Comparison of ENCODE assay signal across 14 mouse cellular contexts in genomic region chr5:31253806-31254205, GRCm38 (mm10). TPM values are rescaled to one million over a fixed set of nuclear protein-coding genes. Genes with fewer than 3 reads are reported as not detected.
DNase-seq lines count a peak whose midpoint lies in the region; ATAC-seq lines count a peak whose summit lies in the region.
"Had no signal": no experiment of that assay in that cellular context is flagged by ENCODE, and none has a peak within 500 bp of the region (broad histone marks: within the 10 kb centered on the region; RNA-seq: fewer than 3 reads in every experiment).

No protein-coding gene starts in this region.

- H3K9ac ChIP-seq in midbrain, embryonic 15.5 days, result no peak overlapping the region
- peak overlapping the region; percentile 0; the same call in 1 of the 2 replicates for H3K9ac ChIP-seq in intestine, embryonic 16.5 days (ENCODE audit: low read depth, low read length)
- H3K9ac ChIP-seq: kidney, embryonic 15.5 days; liver, embryonic 15.5 days had no signal

- no peak overlapping the region for H3K4me2 ChIP-seq in midbrain, embryonic 15.5 days
- H3K4me2 ChIP-seq in intestine, embryonic 16.5 days (ENCODE audit: low read depth, low read length), result peak overlapping the region; percentile 60
- H3K4me2 ChIP-seq: kidney, embryonic 15.5 days; liver, embryonic 15.5 days had no signal

- peaks cover 49% of the 10 kb centered on the region for H3K4me1 ChIP-seq in heart, embryonic 10.5 days
- H3K4me1 ChIP-seq in midbrain, embryonic 10.5 days, result peaks cover 17% of the 10 kb centered on the region
- H3K4me1 ChIP-seq in midbrain, embryonic 15.5 days, result peaks cover 5% of the 10 kb centered on the region; the same call in 1 of the 2 replicates
- H3K4me1 ChIP-seq in intestine, embryonic 16.5 days (ENCODE audit: control insufficient read depth, insufficient read depth, low read length), result peaks cover 6% of the 10 kb centered on the region; the same call in 1 of the 2 replicates

- no peaks in the 10 kb centered on the region for H3K9me3 ChIP-seq in heart, embryonic 10.5 days
- H3K9me3 ChIP-seq in midbrain, embryonic 10.5 days (replicated peaks), result no peaks in the 10 kb centered on the region
- H3K9me3 ChIP-seq in midbrain, embryonic 15.5 days, result no peaks in the 10 kb centered on the region
- no peaks in the 10 kb centered on the region for H3K9me3 ChIP-seq in intestine, embryonic 16.5 days (ENCODE audit: control insufficient read depth, low read length)
- H3K9me3 ChIP-seq: kidney, embryonic 15.5 days; liver, embryonic 15.5 days had no signal

- H3K4me3 ChIP-seq in heart, embryonic 10.5 days, result no peak overlapping the region
- H3K4me3 ChIP-seq in midbrain, embryonic 10.5 days, result no peak overlapping the region
- H3K4me3 ChIP-seq in midbrain, embryonic 15.5 days, result no peak overlapping the region
- peak overlapping the region; percentile 6; the same call in 1 of the 2 replicates for H3K4me3 ChIP-seq in intestine, embryonic 16.5 days (ENCODE audit: low read length)
- H3K4me3 ChIP-seq: kidney, embryonic 15.5 days; liver, embryonic 15.5 days had no signal

- peaks cover 84% of the 10 kb centered on the region for H3K36me3 ChIP-seq in heart, embryonic 10.5 days
- peaks cover 92% of the 10 kb centered on the region for H3K36me3 ChIP-seq in midbrain, embryonic 10.5 days
- H3K36me3 ChIP-seq in midbrain, embryonic 15.5 days (replicated peaks), result peaks cover 35% of the 10 kb centered on the region
- 0 out of 2 replicates have a peak, but pooled peaks cover 5% of the 10 kb centered on the region for H3K36me3 ChIP-seq in intestine, embryonic 16.5 days (ENCODE audit: control insufficient read depth, insufficient read depth, low read length)

- DNase-seq in heart, embryonic 10.5 days (ENCODE audit: low spot score), result peak; percentile 77
- no peak for DNase-seq in heart, postnatal 25 days (ENCODE audit: low spot score)
- DNase-seq in midbrain, embryonic 10.5 days (ENCODE audit: low spot score), result peak; percentile 10
- no peak for DNase-seq in right cerebral cortex, postnatal 14 days
- DNase-seq in layer of hippocampus, postnatal 36 days, result no peak
- DNase-seq: cerebellum, adult 11-12 months had no signal

- H3K27ac ChIP-seq in heart, embryonic 10.5 days, result peak overlapping the region; percentile 75
- H3K27ac ChIP-seq in midbrain, embryonic 10.5 days (replicated peaks), result no peak overlapping the region
- no peak overlapping the region for H3K27ac ChIP-seq in midbrain, embryonic 15.5 days
- H3K27ac ChIP-seq in intestine, embryonic 16.5 days (ENCODE audit: low read length), result peak overlapping the region; percentile 84
- H3K27ac ChIP-seq: liver, embryonic 15.5 days had no signal

- intact Hi-C loops in heart, postnatal 25 days (cut with DNase I), result no loop called here

- WGBS in heart, embryonic 10.5 days, result 75% methylated on average over 8 of the region's 8 CpGs
- 97% methylated on average over 8 of the region's 8 CpGs for WGBS in midbrain, embryonic 10.5 days
- 94% methylated on average over 8 of the region's 8 CpGs for WGBS in midbrain, embryonic 15.5 days
- WGBS in intestine, embryonic 16.5 days, result 91% methylated on average over 8 of the region's 8 CpGs

- H3K27me3 ChIP-seq in heart, embryonic 10.5 days (ENCODE audit: insufficient read depth, poor library complexity, severe bottlenecking), result no peaks in the 10 kb centered on the region
- peaks cover 19% of the 10 kb centered on the region for H3K27me3 ChIP-seq in midbrain, embryonic 10.5 days (ENCODE audit: low read depth, poor library complexity, severe bottlenecking)
- H3K27me3 ChIP-seq in midbrain, embryonic 15.5 days (replicated peaks), result no peaks in the 10 kb centered on the region
- H3K27me3 ChIP-seq in intestine, embryonic 16.5 days (replicated peaks; ENCODE audit: control insufficient read depth, insufficient read depth, low read length), result no peaks in the 10 kb centered on the region
- H3K27me3 ChIP-seq: kidney, embryonic 15.5 days; liver, embryonic 15.5 days had no signal

- no peak for ATAC-seq in midbrain, embryonic 15.5 days (replicated peaks)
- no peak for ATAC-seq in intestine, embryonic 16.5 days
- ATAC-seq in megakaryocyte progenitor cell, adult 5-6 weeks (replicated peaks; ENCODE audit: poor library complexity), result no peak
- ATAC-seq: forebrain, embryonic 14.5 days; midbrain, embryonic 16.5 days had no signal

RNA-seq across cellular contexts. Expression of gene Krtcap3, which starts 2.3 kb away (rescaled TPM):
- 10.2 and 13.1 TPM in 2 replicates for polyA plus RNA-seq in heart, embryonic 10.5 days (2016; fragmentation: Nextera tagmentation; extraction: Ambion mirVana)
- 1 to 10 TPM; 1.3 to 1.7 TPM for total RNA-seq in heart, postnatal 25 days (2021)
- polyA plus RNA-seq in midbrain, embryonic 10.5 days (2016; fragmentation: Nextera tagmentation; extraction: Ambion mirVana), result 2.9 and 3.0 TPM in 2 replicates
- polyA plus RNA-seq in midbrain, embryonic 15.5 days (2015; fragmentation: Nextera tagmentation; extraction: Ambion mirVana), result 2.5 and 3.2 TPM in 2 replicates
- polyA plus RNA-seq in intestine, embryonic 16.5 days (2015; fragmentation: Nextera tagmentation; extraction: Ambion mirVana), result 70.1 and 71.1 TPM in 2 replicates
- total RNA-seq in megakaryocyte progenitor cell, adult 5-6 weeks (2015), result 1.3 and 2.1 TPM in 2 replicates
- total RNA-seq in megakaryocyte progenitor cell, adult 5-6 weeks (2017), result 3.4 and 4.1 TPM in 2 replicates
- 1 to 10 TPM; 3.0 to 3.7 TPM for total RNA-seq in layer of hippocampus, postnatal 36 days (2021)

RNA-seq across cellular contexts. Expression of gene Gm9970, which starts 12.8 kb away (rescaled TPM):
- polyA plus RNA-seq in heart, embryonic 10.5 days (2016; fragmentation: Nextera tagmentation; extraction: Ambion mirVana), result 0.28 TPM in 1 of 2 replicates, not detected in the other
- total RNA-seq in heart, postnatal 25 days (2021), result not detected
- polyA plus RNA-seq in midbrain, embryonic 10.5 days (2016; fragmentation: Nextera tagmentation; extraction: Ambion mirVana), result 0.23 and 0.36 TPM in 2 replicates
- 0.45 and 0.69 TPM in 2 replicates for polyA plus RNA-seq in midbrain, embryonic 15.5 days (2015; fragmentation: Nextera tagmentation; extraction: Ambion mirVana)
- 0.27 TPM in 1 of 2 replicates, not detected in the other for polyA plus RNA-seq in intestine, embryonic 16.5 days (2015; fragmentation: Nextera tagmentation; extraction: Ambion mirVana)
- total RNA-seq in megakaryocyte progenitor cell, adult 5-6 weeks (2015), result not detected in 2 replicates
- 0.25 TPM in 1 of 2 replicates, not detected in the other for total RNA-seq in megakaryocyte progenitor cell, adult 5-6 weeks (2017)
- total RNA-seq in layer of hippocampus, postnatal 36 days (2021), result not detected
- total RNA-seq: layer of hippocampus, postnatal 25 days had no signal
- polyA plus RNA-seq: liver, embryonic 15.5 days had no signal

RNA-seq across cellular contexts. Expression of gene Nrbp1, which starts 13.1 kb away (rescaled TPM):
- polyA plus RNA-seq in heart, embryonic 10.5 days (2016; fragmentation: Nextera tagmentation; extraction: Ambion mirVana), result 149 and 153 TPM in 2 replicates
- total RNA-seq in heart, postnatal 25 days (2021), result 10 to 100 TPM; 74.3 to 80.5 TPM
- polyA plus RNA-seq in midbrain, embryonic 10.5 days (2016; fragmentation: Nextera tagmentation; extraction: Ambion mirVana), result 160 and 171 TPM in 2 replicates
- polyA plus RNA-seq in midbrain, embryonic 15.5 days (2015; fragmentation: Nextera tagmentation; extraction: Ambion mirVana), result 169 and 177 TPM in 2 replicates
- 132 and 140 TPM in 2 replicates for polyA plus RNA-seq in intestine, embryonic 16.5 days (2015; fragmentation: Nextera tagmentation; extraction: Ambion mirVana)
- 39.2 and 39.4 TPM in 2 replicates for total RNA-seq in megakaryocyte progenitor cell, adult 5-6 weeks (2015)
- total RNA-seq in megakaryocyte progenitor cell, adult 5-6 weeks (2017), result 77.5 and 98.0 TPM in 2 replicates
- 10 to 100 TPM; 81.6 to 84.8 TPM for total RNA-seq in layer of hippocampus, postnatal 36 days (2021)

RNA-seq across cellular contexts. Expression of gene Ppm1g, which starts 33.3 kb away (rescaled TPM):
- polyA plus RNA-seq in heart, embryonic 10.5 days (2016; fragmentation: Nextera tagmentation; extraction: Ambion mirVana), result 148 and 151 TPM in 2 replicates
- total RNA-seq in heart, postnatal 25 days (2021), result 10 to 100 TPM; 58.5 to 61.7 TPM
- polyA plus RNA-seq in midbrain, embryonic 10.5 days (2016; fragmentation: Nextera tagmentation; extraction: Ambion mirVana), result 195 and 214 TPM in 2 replicates
- 191 and 200 TPM in 2 replicates for polyA plus RNA-seq in midbrain, embryonic 15.5 days (2015; fragmentation: Nextera tagmentation; extraction: Ambion mirVana)
- 110 and 122 TPM in 2 replicates for polyA plus RNA-seq in intestine, embryonic 16.5 days (2015; fragmentation: Nextera tagmentation; extraction: Ambion mirVana)
- 109 and 131 TPM in 2 replicates for total RNA-seq in megakaryocyte progenitor cell, adult 5-6 weeks (2015)
- total RNA-seq in megakaryocyte progenitor cell, adult 5-6 weeks (2017), result 168 and 213 TPM in 2 replicates
- 10 to 100 TPM; 74.4 to 75.3 TPM for total RNA-seq in layer of hippocampus, postnatal 36 days (2021)

RNA-seq across cellular contexts. Expression of gene Ift172, which starts 37.1 kb away (rescaled TPM):
- polyA plus RNA-seq in heart, embryonic 10.5 days (2016; fragmentation: Nextera tagmentation; extraction: Ambion mirVana), result 28.6 and 31.1 TPM in 2 replicates
- total RNA-seq in heart, postnatal 25 days (2021), result 10 to 100 TPM; 39.7 to 41.8 TPM
- polyA plus RNA-seq in midbrain, embryonic 10.5 days (2016; fragmentation: Nextera tagmentation; extraction: Ambion mirVana), result 33.8 and 40.6 TPM in 2 replicates
- 34.3 and 36.6 TPM in 2 replicates for polyA plus RNA-seq in midbrain, embryonic 15.5 days (2015; fragmentation: Nextera tagmentation; extraction: Ambion mirVana)
- polyA plus RNA-seq in intestine, embryonic 16.5 days (2015; fragmentation: Nextera tagmentation; extraction: Ambion mirVana), result 19.5 and 21.5 TPM in 2 replicates
- 7.3 and 11.1 TPM in 2 replicates for total RNA-seq in megakaryocyte progenitor cell, adult 5-6 weeks (2015)
- 20.8 and 33.0 TPM in 2 replicates for total RNA-seq in megakaryocyte progenitor cell, adult 5-6 weeks (2017)
- total RNA-seq in layer of hippocampus, postnatal 36 days (2021), result 10 to 100 TPM; 69.1 to 93.8 TPM

Comparison
In these comparisons a context has a peak if more than half of its experiments do, and no peak if none do; other contexts are left out.
1. DNase-seq: peak in heart, embryonic 10.5 days (single experiment) and midbrain, embryonic 10.5 days (single experiment); none in heart, postnatal 25 days (single experiment), right cerebral cortex, postnatal 14 days (single experiment) and layer of hippocampus, postnatal 36 days (0 of 2).
2. H3K27ac ChIP-seq: peak in heart, embryonic 10.5 days (single experiment) and intestine, embryonic 16.5 days (single experiment); none in midbrain, embryonic 10.5 days (single experiment) and midbrain, embryonic 15.5 days (single experiment).